Mouse (Mus musculus): ENCODE measurements around the gene Nudt6. TPM values are rescaled to one million over a fixed set of nuclear protein-coding genes. Genes with fewer than 3 reads are reported as not detected.

Nudt6 gene
- polyA plus RNA-seq, 1 experiment from 2014 or later = 6.6 TPM

GRCm38 (mm10) chr3:37377926-37378325, 42.1 kb downstream of the Nudt6 start:
- H3K9me3 ChIP-seq (ENCODE audit: control insufficient read depth, low read length) = no peaks in the 10 kb centered on the region; the same call in 1 of the 2 replicates
- H3K4me3 ChIP-seq (replicated peaks; ENCODE audit: low read length) = no peak overlapping the region
- ATAC-seq = no peak
- H3K4me2 ChIP-seq (ENCODE audit: low read length) = no peak overlapping the region
- no peak overlapping the region for H3K27ac ChIP-seq (ENCODE audit: low read length)
- no peaks in the 10 kb centered on the region for H3K36me3 ChIP-seq (ENCODE audit: control insufficient read depth, insufficient read depth)
- H3K4me1 ChIP-seq (replicated peaks; ENCODE audit: control insufficient read depth, insufficient read depth, low read length) = no peaks in the 10 kb centered on the region; the same call in 1 of the 2 replicates
- no peaks in the 10 kb centered on the region for H3K27me3 ChIP-seq (replicated peaks; ENCODE audit: control insufficient read depth, insufficient read depth, low read length)
- WGBS = 81% methylated on average over 6 of the region's 6 CpGs
- H3K9ac ChIP-seq (replicated peaks; ENCODE audit: low read depth, low read length) = no peak overlapping the region

- no peaks in the 10 kb centered on the region; the same call in 1 of the 2 replicates for H3K9me3 ChIP-seq (ENCODE audit: control insufficient read depth, low read length)
- no peak overlapping the region for H3K9ac ChIP-seq (replicated peaks; ENCODE audit: low read depth, low read length)
- WGBS = 94% methylated on average over 11 of the region's 11 CpGs
- H3K36me3 ChIP-seq (ENCODE audit: control insufficient read depth, insufficient read depth) = no peaks in the 10 kb centered on the region
- H3K4me2 ChIP-seq (ENCODE audit: low read length) = no peak overlapping the region
- no peaks in the 10 kb centered on the region for H3K4me1 ChIP-seq (replicated peaks; ENCODE audit: control insufficient read depth, insufficient read depth, low read length)
- H3K4me3 ChIP-seq (replicated peaks; ENCODE audit: low read length) = no peak overlapping the region
- ATAC-seq = no peak
- no peaks in the 10 kb centered on the region for H3K27me3 ChIP-seq (replicated peaks; ENCODE audit: control insufficient read depth, insufficient read depth, low read length)
- no peak overlapping the region for H3K27ac ChIP-seq (ENCODE audit: low read length)
Measured at GRCm38 (mm10) chr3:37373712-37374111, 46.3 kb downstream of the Nudt6 start.

GRCm38 (mm10) chr3:37370407-37370806, 49.6 kb downstream of the Nudt6 start:
- no peak overlapping the region for H3K4me3 ChIP-seq (replicated peaks; ENCODE audit: low read length)
- H3K36me3 ChIP-seq (ENCODE audit: control insufficient read depth, insufficient read depth) = no peaks in the 10 kb centered on the region
- no peak overlapping the region for H3K27ac ChIP-seq (ENCODE audit: low read length)
- H3K9me3 ChIP-seq (ENCODE audit: control insufficient read depth, low read length) = no peaks in the 10 kb centered on the region
- 76% methylated on average over 4 of the region's 4 CpGs for WGBS
- no peaks in the 10 kb centered on the region for H3K27me3 ChIP-seq (replicated peaks; ENCODE audit: control insufficient read depth, insufficient read depth, low read length)
- ATAC-seq = no peak
- no peak overlapping the region for H3K9ac ChIP-seq (replicated peaks; ENCODE audit: low read depth, low read length)
- no peak overlapping the region for H3K4me2 ChIP-seq (ENCODE audit: low read length)
- H3K4me1 ChIP-seq (replicated peaks; ENCODE audit: control insufficient read depth, insufficient read depth, low read length) = no peaks in the 10 kb centered on the region

- H3K9me3 ChIP-seq (ENCODE audit: control insufficient read depth, low read length) = no peaks in the 10 kb centered on the region
- ATAC-seq = no peak
- no peaks in the 10 kb centered on the region for H3K4me1 ChIP-seq (replicated peaks; ENCODE audit: control insufficient read depth, insufficient read depth, low read length)
- H3K36me3 ChIP-seq (ENCODE audit: control insufficient read depth, insufficient read depth) = no peaks in the 10 kb centered on the region
- no peaks in the 10 kb centered on the region for H3K27me3 ChIP-seq (replicated peaks; ENCODE audit: control insufficient read depth, insufficient read depth, low read length)
- H3K4me3 ChIP-seq (replicated peaks; ENCODE audit: low read length) = no peak overlapping the region
- H3K9ac ChIP-seq (replicated peaks; ENCODE audit: low read depth, low read length) = no peak overlapping the region
- no peak overlapping the region for H3K27ac ChIP-seq (ENCODE audit: low read length)
- 73% methylated on average over 4 of the region's 4 CpGs for WGBS
- H3K4me2 ChIP-seq (ENCODE audit: low read length) = no peak overlapping the region
Measured at GRCm38 (mm10) chr3:37366381-37367053, 53.5 kb downstream of the Nudt6 start.

GRCm38 (mm10) chr3:37365976-37366375, 54.0 kb downstream of the Nudt6 start:
- no peak overlapping the region for H3K4me3 ChIP-seq (replicated peaks; ENCODE audit: low read length)
- no peak overlapping the region for H3K27ac ChIP-seq (ENCODE audit: low read length)
- no peak for ATAC-seq
- no peaks in the 10 kb centered on the region for H3K36me3 ChIP-seq (ENCODE audit: control insufficient read depth, insufficient read depth)
- H3K27me3 ChIP-seq (replicated peaks; ENCODE audit: control insufficient read depth, insufficient read depth, low read length) = no peaks in the 10 kb centered on the region
- 44% methylated on average over 3 of the region's 3 CpGs for WGBS
- H3K4me2 ChIP-seq (ENCODE audit: low read length) = no peak overlapping the region
- H3K9ac ChIP-seq (replicated peaks; ENCODE audit: low read depth, low read length) = no peak overlapping the region
- no peaks in the 10 kb centered on the region for H3K9me3 ChIP-seq (ENCODE audit: control insufficient read depth, low read length)
- H3K4me1 ChIP-seq (replicated peaks; ENCODE audit: control insufficient read depth, insufficient read depth, low read length) = no peaks in the 10 kb centered on the region

- Histone ChIP-seq H3K9ac (replicated peaks; ENCODE audit: low read depth, low read length) (no peak overlapping the region), H3K9me3 (ENCODE audit: control insufficient read depth, low read length) (no peaks in the 10 kb centered on the region), H3K4me1 (replicated peaks; ENCODE audit: control insufficient read depth, insufficient read depth, low read length) (no peaks in the 10 kb centered on the region), H3K36me3 (ENCODE audit: control insufficient read depth, insufficient read depth) (no peaks in the 10 kb centered on the region), H3K4me2 (ENCODE audit: low read length) (no peak overlapping the region), H3K4me3 (replicated peaks; ENCODE audit: low read length) (no peak overlapping the region), H3K27ac (ENCODE audit: low read length) (no peak overlapping the region), H3K27me3 (replicated peaks; ENCODE audit: control insufficient read depth, insufficient read depth, low read length) (no peaks in the 10 kb centered on the region)
- WGBS = 82% methylated on average over 4 of the region's 4 CpGs
- ATAC-seq = no peak
Measured at GRCm38 (mm10) chr3:37365144-37365543, 54.9 kb downstream of the Nudt6 start.

GRCm38 (mm10) chr3:37360729-37361128, 59.3 kb downstream of the Nudt6 start:
- no peak overlapping the region for H3K4me3 ChIP-seq (replicated peaks; ENCODE audit: low read length)
- H3K27me3 ChIP-seq (replicated peaks; ENCODE audit: control insufficient read depth, insufficient read depth, low read length) = no peaks in the 10 kb centered on the region
- H3K9me3 ChIP-seq (ENCODE audit: control insufficient read depth, low read length) = no peaks in the 10 kb centered on the region
- H3K9ac ChIP-seq (replicated peaks; ENCODE audit: low read depth, low read length) = no peak overlapping the region
- 85% methylated on average over 9 of the region's 9 CpGs for WGBS
- no peak overlapping the region for H3K27ac ChIP-seq (ENCODE audit: low read length)
- no peak overlapping the region for H3K4me2 ChIP-seq (ENCODE audit: low read length)
- H3K4me1 ChIP-seq (replicated peaks; ENCODE audit: control insufficient read depth, insufficient read depth, low read length) = no peaks in the 10 kb centered on the region
- no peak for ATAC-seq
- H3K36me3 ChIP-seq (ENCODE audit: control insufficient read depth, insufficient read depth) = no peaks in the 10 kb centered on the region

Other genes starting within 250 kb of the Nudt6 start
- not detected in 2 replicates for gene Il21, start 187.6 kb downstream of the Nudt6 start, polyA plus RNA-seq (2015; fragmentation: Nextera tagmentation; extraction: Ambion mirVana)
- gene Bbs12, start 107.7 kb downstream of the Nudt6 start, polyA plus RNA-seq (2015; fragmentation: Nextera tagmentation; extraction: Ambion mirVana) = 5.8 and 6.1 TPM in 2 replicates
- 1.8 and 2.8 TPM in 2 replicates for gene Cetn4, start 107.5 kb downstream of the Nudt6 start, polyA plus RNA-seq (2015; fragmentation: Nextera tagmentation; extraction: Ambion mirVana)
- 0.39 and 0.41 TPM in 2 replicates for gene Fgf2, start 71.9 kb downstream of the Nudt6 start, polyA plus RNA-seq (2015; fragmentation: Nextera tagmentation; extraction: Ambion mirVana)
- 36.5 and 37.6 TPM in 2 replicates for gene Spata5, start 315 bp downstream of the Nudt6 start, polyA plus RNA-seq (2015; fragmentation: Nextera tagmentation; extraction: Ambion mirVana)
- 6.4 and 6.6 TPM in 2 replicates for gene Spry1, start 219.7 kb upstream of the Nudt6 start, polyA plus RNA-seq (2015; fragmentation: Nextera tagmentation; extraction: Ambion mirVana)

All from forebrain, embryonic 16.5 days (tissue).